30 mouse cellular contexts compared by ENCODE assay signal in genomic region chr7:140206904-140207303, GRCm38 (mm10). TPM values are rescaled to one million over a fixed set of nuclear protein-coding genes. Genes with fewer than 3 reads are reported as not detected.
DNase-seq lines count a peak whose midpoint lies in the region; ATAC-seq and TF ChIP-seq lines count a peak whose summit lies in the region.
"Had no signal": no experiment of that assay in that cellular context is flagged by ENCODE, and none has a peak within 500 bp of the region (broad histone marks: within the 10 kb centered on the region; RNA-seq: fewer than 3 reads in every experiment).

No protein-coding gene starts in this region.

- H3K9ac ChIP-seq in heart, embryonic 16.5 days (ENCODE audit: low read length) = no peak overlapping the region
- no peak overlapping the region for H3K9ac ChIP-seq in heart, adult 2 months (ENCODE audit: low read depth, low read length)
- H3K9ac ChIP-seq: embryonic facial prominence, embryonic 12.5 days; hindbrain, embryonic 15.5 days; limb, embryonic 13.5 days; midbrain, embryonic 12.5 days had no signal

- TF ChIP-seq CTCF in heart, adult 2 months (IDR thresholded peaks at IDR 0.05) = no peak

- peak overlapping the region; percentile 25; the same call in 1 of the 2 replicates for H3K27ac ChIP-seq in heart, embryonic 16.5 days (ENCODE audit: low read length)
- H3K27ac ChIP-seq in heart, adult 2 months = no peak overlapping the region
- H3K27ac ChIP-seq: embryonic facial prominence, embryonic 12.5 days; hindbrain, embryonic 15.5 days; limb, embryonic 13.5 days; midbrain, embryonic 12.5 days had no signal

- no peak for TF ChIP-seq EP300 in heart, adult 2 months (IDR thresholded peaks at IDR 0.05; ENCODE audit: insufficient read depth, low read depth, low read length)

- DNase-seq in heart, adult 2 months = no peak
- DNase-seq in CD4-positive helper T cell, adult 2 months (ENCODE audit: low read depth, low spot score) = peak; percentile 63
- peak; percentile 64 for DNase-seq in induced T-regulatory cell, adult 2 months (ENCODE audit: low read depth)
- DNase-seq in naive thymus-derived CD4-positive, alpha-beta T cell, adult 2 months (ENCODE audit: low read depth) = peak; percentile 51
- DNase-seq in heart, postnatal 4 days = no peak
- DNase-seq in spleen, postnatal 14 days (ENCODE audit: low spot score in 2 of 2) = no peak
- DNase-seq in ovary, adult 18-20 months (ENCODE audit: low spot score) = no peak
- DNase-seq: adrenal gland, postnatal 14 days; cerebellum, adult 8-10 months; gastrocnemius, postnatal 25 days; heart, postnatal 36 days; kidney, adult 9 months; kidney, postnatal 25 days; layer of hippocampus, postnatal 36 days; lung, adult 18-20 months; lung, postnatal 10 days; right cerebral cortex, postnatal 14 days had no signal

- H3K4me3 ChIP-seq in heart, embryonic 16.5 days (ENCODE audit: low read length) = no peak overlapping the region
- no peak overlapping the region for H3K4me3 ChIP-seq in heart, adult 2 months
- H3K4me3 ChIP-seq: embryonic facial prominence, embryonic 12.5 days; hindbrain, embryonic 15.5 days; limb, embryonic 13.5 days; midbrain, embryonic 12.5 days had no signal

- intact Hi-C loops in heart, adult 2 months (cut with DNase I) = no loop called here

- H3K4me2 ChIP-seq in heart, embryonic 16.5 days (ENCODE audit: low read depth, low read length) = no peak overlapping the region
- H3K4me2 ChIP-seq: embryonic facial prominence, embryonic 12.5 days; hindbrain, embryonic 15.5 days; limb, embryonic 13.5 days; midbrain, embryonic 12.5 days had no signal

- no peak for TF ChIP-seq POLR2A in heart, adult 2 months (IDR thresholded peaks at IDR 0.05; ENCODE audit: insufficient read depth, low read depth, low read length)

- ATAC-seq in heart, embryonic 16.5 days (replicated peaks; ENCODE audit: extremely low read depth, insufficient read depth, low FRiP score) = no peak
- ATAC-seq: intestine, embryonic 16.5 days had no signal

- no peaks in the 10 kb centered on the region for H3K9me3 ChIP-seq in heart, embryonic 16.5 days (replicated peaks; ENCODE audit: control insufficient read depth, low read length)
- H3K9me3 ChIP-seq: embryonic facial prominence, embryonic 12.5 days; hindbrain, embryonic 15.5 days; limb, embryonic 13.5 days; midbrain, embryonic 12.5 days had no signal

- H3K79me2 ChIP-seq in heart, adult 2 months (replicated peaks; ENCODE audit: control insufficient read depth, insufficient read depth, low read length) = no peaks in the 10 kb centered on the region

- WGBS in heart, embryonic 16.5 days = 79% methylated on average over 3 of the region's 3 CpGs
- whole genome bisulfite sequencing in heart, adult 2 months = 86% methylated on average over 3 of the region's 3 CpGs

- H3K36me3 ChIP-seq in heart, embryonic 16.5 days (ENCODE audit: control insufficient read depth, insufficient read depth) = no peaks in the 10 kb centered on the region
- no peaks in the 10 kb centered on the region for H3K36me3 ChIP-seq in heart, adult 2 months (ENCODE audit: control insufficient read depth, insufficient read depth, low read length)
- H3K36me3 ChIP-seq: embryonic facial prominence, embryonic 12.5 days; hindbrain, embryonic 15.5 days; limb, embryonic 13.5 days; midbrain, embryonic 12.5 days had no signal

- H3K4me1 ChIP-seq in heart, embryonic 16.5 days (ENCODE audit: control insufficient read depth, insufficient read depth, low read length) = no peaks in the 10 kb centered on the region
- no peaks in the 10 kb centered on the region for H3K4me1 ChIP-seq in heart, adult 2 months (ENCODE audit: control insufficient read depth, insufficient read depth, low read length)
- H3K4me1 ChIP-seq: embryonic facial prominence, embryonic 12.5 days; hindbrain, embryonic 15.5 days; limb, embryonic 13.5 days; midbrain, embryonic 12.5 days had no signal

- H3K27me3 ChIP-seq in heart, embryonic 16.5 days (ENCODE audit: control insufficient read depth, insufficient read depth, low read length) = no peaks in the 10 kb centered on the region; the same call in 1 of the 2 replicates
- no peaks in the 10 kb centered on the region for H3K27me3 ChIP-seq in heart, adult 2 months (ENCODE audit: control insufficient read depth, insufficient read depth, low read length)
- H3K27me3 ChIP-seq: embryonic facial prominence, embryonic 12.5 days; hindbrain, embryonic 15.5 days; limb, embryonic 13.5 days; midbrain, embryonic 12.5 days had no signal

RNA-seq across cellular contexts. Expression of gene Olfr524, which starts 1.1 kb away (rescaled TPM):
- polyA plus RNA-seq in heart, embryonic 16.5 days (2015; fragmentation: Nextera tagmentation; extraction: Ambion mirVana) = 0.27 and 0.43 TPM in 2 replicates
- total RNA-seq in heart, adult 2 months (2021) = not detected
- not detected in 2 replicates for polyA plus RNA-seq in heart, adult 2 months (2012; rRNA removed)
- not detected for total RNA-seq in heart, postnatal 4 days (2021)
- total RNA-seq: adrenal gland, postnatal 14 days; gastrocnemius, postnatal 25 days; heart, adult 8-10 months; heart, postnatal 36 days; layer of hippocampus, adult 8-10 months; layer of hippocampus, postnatal 36 days; left cerebral cortex, postnatal 25 days had no signal
- polyA plus RNA-seq: embryonic facial prominence, embryonic 12.5 days; forebrain, embryonic 11.5 days; heart, embryonic 14.5 days; hindbrain, embryonic 15.5 days; intestine, embryonic 16.5 days; limb, embryonic 13.5 days; midbrain, embryonic 12.5 days; neural tube, embryonic 11.5 days; testis, adult 2 months had no signal

RNA-seq across cellular contexts. Expression of gene Cd163l1, which starts 11.2 kb away (rescaled TPM):
- 5.2 and 10.4 TPM in 2 replicates for polyA plus RNA-seq in heart, embryonic 16.5 days (2015; fragmentation: Nextera tagmentation; extraction: Ambion mirVana)
- not detected for total RNA-seq in heart, adult 2 months (2021)
- 0.27 TPM in 1 of 2 replicates, not detected in the other for polyA plus RNA-seq in heart, adult 2 months (2012; rRNA removed)
- under 1 TPM in 1 of 2 experiments, not detected in 1; 0.07 TPM for total RNA-seq in heart, postnatal 4 days (2021)
- total RNA-seq: adrenal gland, postnatal 14 days; gastrocnemius, postnatal 25 days; heart, adult 8-10 months; heart, postnatal 36 days; left cerebral cortex, postnatal 25 days had no signal
- polyA plus RNA-seq: embryonic facial prominence, embryonic 12.5 days; heart, embryonic 14.5 days; midbrain, embryonic 12.5 days; neural tube, embryonic 11.5 days had no signal

RNA-seq across cellular contexts. Expression of gene Olfr523, which starts 33.9 kb away (rescaled TPM):
- polyA plus RNA-seq in heart, embryonic 16.5 days (2015; fragmentation: Nextera tagmentation; extraction: Ambion mirVana) = not detected in 2 replicates
- not detected for total RNA-seq in heart, adult 2 months (2021)
- polyA plus RNA-seq in heart, adult 2 months (2012; rRNA removed) = not detected in 2 replicates
- not detected for total RNA-seq in heart, postnatal 4 days (2021)
- total RNA-seq: adrenal gland, postnatal 14 days; gastrocnemius, postnatal 25 days; heart, adult 8-10 months; heart, postnatal 36 days; left cerebral cortex, postnatal 25 days had no signal
- polyA plus RNA-seq: embryonic facial prominence, embryonic 12.5 days; forebrain, embryonic 11.5 days; heart, embryonic 14.5 days; hindbrain, embryonic 15.5 days; intestine, embryonic 16.5 days; limb, embryonic 13.5 days; midbrain, embryonic 12.5 days; neural tube, embryonic 11.5 days; testis, adult 2 months had no signal

RNA-seq across cellular contexts. Expression of gene 5830411N06Rik, which starts 40.2 kb away (rescaled TPM):
- 0.31 and 1.4 TPM in 2 replicates for polyA plus RNA-seq in heart, embryonic 16.5 days (2015; fragmentation: Nextera tagmentation; extraction: Ambion mirVana)
- total RNA-seq in heart, adult 2 months (2021) = not detected
- 0.12 TPM in 1 of 2 replicates, not detected in the other for polyA plus RNA-seq in heart, adult 2 months (2012; rRNA removed)
- total RNA-seq in heart, postnatal 4 days (2021) = not detected
- total RNA-seq: adrenal gland, postnatal 14 days; gastrocnemius, postnatal 25 days; heart, adult 8-10 months; heart, postnatal 36 days had no signal
- polyA plus RNA-seq: embryonic facial prominence, embryonic 12.5 days; forebrain, embryonic 11.5 days; heart, embryonic 14.5 days; hindbrain, embryonic 15.5 days; intestine, embryonic 16.5 days; limb, embryonic 13.5 days; midbrain, embryonic 12.5 days; neural tube, embryonic 11.5 days had no signal

RNA-seq across cellular contexts. Expression of gene Olfr522, which starts 42.3 kb away (rescaled TPM):
- not detected in 2 replicates for polyA plus RNA-seq in heart, embryonic 16.5 days (2015; fragmentation: Nextera tagmentation; extraction: Ambion mirVana)
- not detected for total RNA-seq in heart, adult 2 months (2021)
- not detected in 2 replicates for polyA plus RNA-seq in heart, adult 2 months (2012; rRNA removed)
- total RNA-seq in heart, postnatal 4 days (2021) = not detected
- total RNA-seq: adrenal gland, postnatal 14 days; gastrocnemius, postnatal 25 days; heart, adult 8-10 months; heart, postnatal 36 days; layer of hippocampus, adult 8-10 months; layer of hippocampus, postnatal 36 days; left cerebral cortex, postnatal 25 days had no signal
- polyA plus RNA-seq: embryonic facial prominence, embryonic 12.5 days; forebrain, embryonic 11.5 days; heart, embryonic 14.5 days; hindbrain, embryonic 15.5 days; intestine, embryonic 16.5 days; limb, embryonic 13.5 days; midbrain, embryonic 12.5 days; neural tube, embryonic 11.5 days; testis, adult 2 months had no signal

Comparison
In these comparisons a context has a peak if more than half of its experiments do, and no peak if none do; other contexts are left out.
1. DNase-seq: peak in CD4-positive helper T cell, adult 2 months (single experiment), induced T-regulatory cell, adult 2 months (single experiment) and naive thymus-derived CD4-positive, alpha-beta T cell, adult 2 months (single experiment); none in heart, adult 2 months (0 of 2), heart, postnatal 4 days (single experiment), spleen, postnatal 14 days (0 of 2) and ovary, adult 18-20 months (single experiment).